Mouse (Mus musculus): ENCODE data around the gene Cdh22. TPM values are rescaled to one million over a fixed set of nuclear protein-coding genes. Genes with fewer than 3 reads are reported as not detected.

The Cdh22 gene
- polyA plus RNA-seq (2015; fragmentation: Nextera tagmentation; extraction: Ambion mirVana) = 0.78 and 1.1 TPM in 2 replicates

- H3K4me1 ChIP-seq = peaks cover 50% of the 10 kb centered on the region
- H3K27ac ChIP-seq = no peak within 1 kb of the TSS
- WGBS = 0% methylated on average over 43 of the region's 60 CpGs
- peak; percentile 67 for ATAC-seq (replicated peaks; ENCODE audit: low FRiP score)
- peak within 1 kb of the TSS; percentile 50 for H3K9ac ChIP-seq
- peaks cover 98% of the 10 kb centered on the region for H3K27me3 ChIP-seq
- peak within 1 kb of the TSS; percentile 98 for H3K4me2 ChIP-seq
- no peaks in the 10 kb centered on the region for H3K9me3 ChIP-seq (replicated peaks)
- H3K36me3 ChIP-seq = no peaks in the 10 kb centered on the region
- peak within 1 kb of the TSS; percentile 63 for H3K4me3 ChIP-seq (replicated peaks)
Measured at GRCm38 (mm10) chr2:165234613-165235291, at the start of gene Cdh22. TSS of gene Cdh22 (minus strand) at chr2:165234853.

- WGBS = 87% methylated on average over 7 of the region's 7 CpGs
- Histone ChIP-seq H3K4me3 (replicated peaks) (no peak overlapping the region), H3K4me2 (no peak overlapping the region), H3K27me3 (no peaks in the 10 kb centered on the region), H3K4me1 (peaks cover 32% of the 10 kb centered on the region), H3K27ac (no peak overlapping the region), H3K9me3 (replicated peaks) (no peaks in the 10 kb centered on the region), H3K36me3 (peaks cover 24% of the 10 kb centered on the region), H3K9ac (no peak overlapping the region)
- no peak for ATAC-seq (replicated peaks; ENCODE audit: low FRiP score)
Measured at GRCm38 (mm10) chr2:165284377-165284776, 49.7 kb upstream of the Cdh22 start.

GRCm38 (mm10) chr2:165283644-165284043 is 49.0 kb upstream of the Cdh22 start:
- Histone ChIP-seq H3K27me3 (no peaks in the 10 kb centered on the region), H3K27ac (no peak overlapping the region)

GRCm38 (mm10) chr2:165281779-165282311 is 47.2 kb upstream of the Cdh22 start:
- ATAC-seq (replicated peaks; ENCODE audit: low FRiP score) = no peak

More at GRCm38 (mm10) chr2:165283644-165284043, 49.0 kb upstream of the Cdh22 start:
- Histone ChIP-seq H3K36me3 (peaks cover 22% of the 10 kb centered on the region), H3K4me2 (no peak overlapping the region), H3K9me3 (replicated peaks) (no peaks in the 10 kb centered on the region), H3K4me3 (replicated peaks) (no peak overlapping the region), H3K9ac (no peak overlapping the region), H3K4me1 (peaks cover 31% of the 10 kb centered on the region)
- 86% methylated on average over 3 of the region's 3 CpGs for WGBS
- ATAC-seq (replicated peaks; ENCODE audit: low FRiP score) = no peak

GRCm38 (mm10) chr2:165279351-165279750 is 44.7 kb upstream of the Cdh22 start:
- H3K36me3 ChIP-seq = peaks cover 43% of the 10 kb centered on the region
- 61% methylated on average over 10 of the region's 10 CpGs for WGBS
- H3K27ac ChIP-seq = no peak overlapping the region
- H3K4me1 ChIP-seq = peaks cover 20% of the 10 kb centered on the region
- H3K9ac ChIP-seq = no peak overlapping the region
- no peaks in the 10 kb centered on the region for H3K9me3 ChIP-seq (replicated peaks)
- H3K27me3 ChIP-seq = peaks cover 7% of the 10 kb centered on the region
- H3K4me3 ChIP-seq (replicated peaks) = no peak overlapping the region
- no peak for ATAC-seq (replicated peaks; ENCODE audit: low FRiP score)
- no peak overlapping the region for H3K4me2 ChIP-seq

More at GRCm38 (mm10) chr2:165281779-165282311, 47.2 kb upstream of the Cdh22 start:
- H3K36me3 ChIP-seq = peaks cover 37% of the 10 kb centered on the region
- no peaks in the 10 kb centered on the region for H3K27me3 ChIP-seq
- H3K4me3 ChIP-seq (replicated peaks) = no peak overlapping the region
- 50% methylated on average over 3 of the region's 6 CpGs for WGBS
- no peak overlapping the region for H3K27ac ChIP-seq
- H3K9me3 ChIP-seq (replicated peaks) = no peaks in the 10 kb centered on the region
- H3K4me2 ChIP-seq = no peak overlapping the region
- peaks cover 18% of the 10 kb centered on the region for H3K4me1 ChIP-seq
- no peak overlapping the region for H3K9ac ChIP-seq

GRCm38 (mm10) chr2:165277188-165277740 is 42.6 kb upstream of the Cdh22 start:
- Histone ChIP-seq H3K9me3 (replicated peaks) (no peaks in the 10 kb centered on the region), H3K27me3 (peaks cover 14% of the 10 kb centered on the region), H3K4me1 (peaks cover 21% of the 10 kb centered on the region), H3K4me2 (no peak overlapping the region), H3K9ac (no peak overlapping the region), H3K36me3 (peaks cover 34% of the 10 kb centered on the region), H3K27ac (no peak overlapping the region), H3K4me3 (replicated peaks) (no peak overlapping the region)
- ATAC-seq (replicated peaks; ENCODE audit: low FRiP score) = no peak
- WGBS = 88% methylated on average over 5 of the region's 5 CpGs

- WGBS = 19% methylated on average over 8 of the region's 8 CpGs
Measured at GRCm38 (mm10) chr2:165275824-165276223, 41.2 kb upstream of the Cdh22 start.

GRCm38 (mm10) chr2:165275124-165275640 is 40.5 kb upstream of the Cdh22 start:
- H3K9me3 ChIP-seq (replicated peaks) = no peaks in the 10 kb centered on the region
- peaks cover 34% of the 10 kb centered on the region for H3K4me1 ChIP-seq
- ATAC-seq (replicated peaks; ENCODE audit: low FRiP score) = peak; percentile 62
- no peak overlapping the region for H3K4me2 ChIP-seq
- peaks cover 17% of the 10 kb centered on the region for H3K27me3 ChIP-seq
- H3K9ac ChIP-seq = no peak overlapping the region
- no peak overlapping the region for H3K4me3 ChIP-seq (replicated peaks)
- peaks cover 23% of the 10 kb centered on the region for H3K36me3 ChIP-seq
- WGBS = 14% methylated on average over 8 of the region's 8 CpGs
- H3K27ac ChIP-seq = no peak overlapping the region

More at GRCm38 (mm10) chr2:165275824-165276223, 41.2 kb upstream of the Cdh22 start:
- ATAC-seq (replicated peaks; ENCODE audit: low FRiP score) = peak; percentile 65
- Histone ChIP-seq H3K27me3 (peaks cover 17% of the 10 kb centered on the region), H3K4me1 (peaks cover 29% of the 10 kb centered on the region), H3K36me3 (peaks cover 28% of the 10 kb centered on the region), H3K4me3 (replicated peaks) (no peak overlapping the region), H3K27ac (no peak overlapping the region), H3K4me2 (no peak overlapping the region), H3K9me3 (replicated peaks) (no peaks in the 10 kb centered on the region), H3K9ac (no peak overlapping the region)

GRCm38 (mm10) chr2:165273589-165273988 is 38.9 kb upstream of the Cdh22 start:
- no peak for ATAC-seq (replicated peaks; ENCODE audit: low FRiP score)
- H3K36me3 ChIP-seq = peaks cover 21% of the 10 kb centered on the region
- H3K4me3 ChIP-seq (replicated peaks) = no peak overlapping the region
- no peak overlapping the region for H3K9ac ChIP-seq
- no peaks in the 10 kb centered on the region for H3K9me3 ChIP-seq (replicated peaks)
- H3K4me1 ChIP-seq = peaks cover 34% of the 10 kb centered on the region
- peaks cover 20% of the 10 kb centered on the region for H3K27me3 ChIP-seq
- no peak overlapping the region for H3K27ac ChIP-seq
- H3K4me2 ChIP-seq = no peak overlapping the region
- WGBS = 57% methylated on average over 4 of the region's 4 CpGs

GRCm38 (mm10) chr2:165271326-165271725 is 36.7 kb upstream of the Cdh22 start:
- ATAC-seq (replicated peaks; ENCODE audit: low FRiP score) = no peak
- H3K27ac ChIP-seq = no peak overlapping the region
- H3K4me3 ChIP-seq (replicated peaks) = no peak overlapping the region
- no peak overlapping the region for H3K4me2 ChIP-seq
- H3K27me3 ChIP-seq = peaks cover 35% of the 10 kb centered on the region
- H3K36me3 ChIP-seq = peaks cover under 1% of the 10 kb centered on the region; the same call in 1 of the 2 replicates
- no peaks in the 10 kb centered on the region for H3K9me3 ChIP-seq (replicated peaks)
- H3K9ac ChIP-seq = no peak overlapping the region
- 9% methylated on average over 8 of the region's 8 CpGs for WGBS
- peaks cover 34% of the 10 kb centered on the region for H3K4me1 ChIP-seq

- Histone ChIP-seq H3K9me3 (replicated peaks) (no peaks in the 10 kb centered on the region), H3K4me1 (peaks cover 34% of the 10 kb centered on the region), H3K4me3 (replicated peaks) (no peak overlapping the region), H3K4me2 (no peak overlapping the region), H3K27ac (no peak overlapping the region), H3K36me3 (no peaks in the 10 kb centered on the region), H3K27me3 (peaks cover 37% of the 10 kb centered on the region), H3K9ac (no peak overlapping the region)
- ATAC-seq (replicated peaks; ENCODE audit: low FRiP score) = no peak
- 25% methylated on average over 7 of the region's 7 CpGs for WGBS
Measured at GRCm38 (mm10) chr2:165270858-165271257, 36.2 kb upstream of the Cdh22 start.

GRCm38 (mm10) chr2:165266739-165267138 is 32.1 kb upstream of the Cdh22 start:
- peaks cover 14% of the 10 kb centered on the region for H3K4me1 ChIP-seq
- 6% methylated on average over 12 of the region's 12 CpGs for WGBS
- H3K27me3 ChIP-seq = peaks cover 38% of the 10 kb centered on the region
- no peaks in the 10 kb centered on the region for H3K36me3 ChIP-seq
- no peak overlapping the region for H3K4me2 ChIP-seq
- no peak overlapping the region for H3K9ac ChIP-seq
- H3K9me3 ChIP-seq (replicated peaks) = no peaks in the 10 kb centered on the region
- no peak overlapping the region for H3K27ac ChIP-seq
- no peak overlapping the region for H3K4me3 ChIP-seq (replicated peaks)
- ATAC-seq (replicated peaks; ENCODE audit: low FRiP score) = no peak

Data from kidney, embryonic 15.5 days (tissue).